Mouse (Mus musculus): ENCODE measurements around the gene Selenoo.

Gene Selenoo

DNA sequence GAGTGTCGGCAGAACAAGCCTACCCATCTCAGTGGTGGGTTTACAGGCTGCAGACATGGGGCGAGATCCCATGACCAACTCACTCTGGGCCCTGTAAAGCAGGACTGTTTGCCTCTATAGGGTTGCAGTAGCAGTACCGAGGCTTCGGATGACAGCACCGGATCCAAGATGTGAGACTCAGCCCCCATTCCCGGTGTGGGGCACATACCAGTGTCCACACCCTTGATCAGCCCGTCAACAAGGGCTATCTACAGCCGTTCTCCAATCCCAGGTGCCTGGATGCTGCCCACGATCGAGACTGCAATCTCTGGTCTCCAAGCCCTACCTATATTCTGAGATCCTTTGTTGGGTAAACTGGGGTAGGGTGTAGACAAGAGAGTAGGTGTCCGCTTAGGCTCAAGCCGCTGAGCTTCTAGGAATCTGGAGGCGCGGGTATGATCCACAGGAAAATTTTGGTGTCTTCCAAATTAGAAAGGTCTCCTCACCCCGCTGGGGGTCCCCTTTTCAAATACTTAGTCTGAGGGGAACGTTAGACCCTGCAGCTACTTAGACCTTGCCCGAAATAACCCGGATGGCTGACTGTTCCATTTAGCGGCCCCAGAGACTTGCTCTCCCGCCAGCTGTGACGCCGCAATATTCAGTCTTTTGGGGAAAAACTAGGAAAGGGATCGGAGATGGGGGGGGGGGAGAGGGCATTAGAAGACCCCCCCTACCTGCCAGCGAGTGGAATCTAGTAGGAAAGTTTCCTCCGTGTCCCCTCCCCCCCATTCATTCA lies 59.8 kb downstream of the Selenoo start:
- DNase-seq (ENCODE audit: low spot score) = peak; percentile 44

- peak; percentile 63 for DNase-seq (ENCODE audit: low spot score)
Measured at GRCm38 (mm10) chr15:89149271-89150040, 60.6 kb downstream of the Selenoo start, which contains the start of gene Mapk11. Mapk11 (minus strand) TSS chr15:89149628.

Measured in retina, embryonic 14.5 days (tissue).